Mouse (Mus musculus): Measurements from ENCODE around the gene Psapl1.

DNA sequence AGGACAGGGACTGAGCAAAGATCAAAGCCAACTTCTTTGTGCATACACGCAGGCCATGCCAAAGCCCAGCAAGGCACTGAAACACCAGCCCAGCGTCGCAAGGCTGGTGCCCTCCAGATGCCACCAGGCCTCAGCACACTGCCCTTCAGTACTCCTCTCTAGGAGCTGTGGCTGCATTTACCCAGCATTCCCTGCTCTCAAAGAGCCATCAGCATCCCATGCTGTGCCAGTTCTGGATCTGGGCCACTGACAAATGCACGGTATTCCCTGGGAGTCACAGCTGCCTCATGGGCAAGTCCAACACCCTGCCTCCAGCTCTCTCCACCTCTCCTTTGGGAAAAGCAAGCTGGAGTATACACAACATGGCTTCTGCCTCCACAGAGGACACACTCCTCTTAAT, 16.3 kb downstream of the Psapl1 start:
- TF ChIP-seq POLR2A (IDR thresholded peaks at IDR 0.05; ENCODE audit: control insufficient read depth, low read depth, low read length), result no peak
- no peak for TF ChIP-seq CTCF (IDR thresholded peaks at IDR 0.05; ENCODE audit: control insufficient read depth, insufficient read depth, insufficient replicate concordance, low read depth, low read length)

All from testis, adult 2 months (tissue).